Mouse (Mus musculus) cerebellum, adult 11-12 months (tissue): ENCODE data around the gene Cog6.

Experiments used
- DNase-seq: peaks from one replicate; pipeline ENCODE4 v3.0.0; 2022

Cog6 gene

DNA sequence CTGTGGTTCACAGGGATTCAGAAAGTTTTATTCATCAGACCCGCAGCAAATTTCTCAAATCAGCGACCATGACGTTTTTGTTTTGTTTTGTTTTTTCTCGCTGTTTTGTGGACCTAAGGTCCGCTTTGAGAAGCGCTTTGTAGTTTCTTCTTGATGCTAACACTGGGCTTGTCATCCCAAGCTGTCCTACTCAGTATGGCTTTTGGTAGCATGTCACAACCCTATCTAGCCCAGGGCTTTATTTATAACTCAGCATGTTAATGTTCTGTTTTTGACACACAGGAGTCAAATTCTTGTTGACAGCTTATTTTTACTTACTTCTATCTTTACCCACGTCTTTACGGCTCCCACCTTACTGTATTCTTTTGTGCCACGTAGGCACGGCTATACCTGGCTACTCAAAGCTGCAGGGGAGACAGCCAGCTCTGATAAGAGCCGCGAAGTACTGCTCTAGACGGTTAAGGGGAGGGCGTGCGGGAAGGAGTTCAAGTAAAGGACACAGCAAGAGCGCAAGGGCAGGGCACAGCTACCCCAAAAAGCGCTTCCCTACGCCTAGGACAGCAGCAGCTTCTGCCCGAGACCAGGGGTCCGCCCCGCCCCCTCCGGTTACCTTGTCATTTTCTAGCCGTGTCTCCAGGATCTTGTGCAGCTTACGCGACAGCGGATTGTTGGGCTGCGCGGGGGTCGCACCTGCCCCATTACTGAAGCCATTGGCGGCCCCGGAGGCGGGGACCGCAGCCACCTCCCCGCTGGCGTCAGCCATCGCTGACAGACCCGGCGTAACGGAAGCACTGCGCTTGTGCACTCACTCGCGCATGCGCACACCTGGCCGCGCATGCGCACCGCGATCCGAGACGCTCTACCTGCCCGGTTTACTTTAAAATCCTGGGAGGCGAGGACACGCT is at the start of gene Cog6:
Cog6 (minus strand) TSS at position 802 of the 905 bp plus-strand sequence.
- DNase-seq, result peak; percentile 92

DNA sequence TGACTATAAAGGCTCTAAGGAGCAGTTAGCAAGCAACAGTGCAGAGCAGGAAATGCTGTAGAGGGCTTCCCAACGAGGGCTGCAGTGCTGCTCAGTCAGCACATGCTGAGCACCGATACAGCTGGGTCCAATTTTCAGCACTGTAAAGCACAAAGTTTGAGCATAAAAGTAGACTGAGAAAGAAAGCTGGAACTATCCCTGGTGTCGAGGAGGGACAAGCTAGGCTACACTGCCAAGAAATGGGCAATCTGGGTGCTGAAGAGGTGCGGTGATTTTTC is 49.0 kb upstream of the Cog6 start:
- no peak for DNase-seq

DNA sequence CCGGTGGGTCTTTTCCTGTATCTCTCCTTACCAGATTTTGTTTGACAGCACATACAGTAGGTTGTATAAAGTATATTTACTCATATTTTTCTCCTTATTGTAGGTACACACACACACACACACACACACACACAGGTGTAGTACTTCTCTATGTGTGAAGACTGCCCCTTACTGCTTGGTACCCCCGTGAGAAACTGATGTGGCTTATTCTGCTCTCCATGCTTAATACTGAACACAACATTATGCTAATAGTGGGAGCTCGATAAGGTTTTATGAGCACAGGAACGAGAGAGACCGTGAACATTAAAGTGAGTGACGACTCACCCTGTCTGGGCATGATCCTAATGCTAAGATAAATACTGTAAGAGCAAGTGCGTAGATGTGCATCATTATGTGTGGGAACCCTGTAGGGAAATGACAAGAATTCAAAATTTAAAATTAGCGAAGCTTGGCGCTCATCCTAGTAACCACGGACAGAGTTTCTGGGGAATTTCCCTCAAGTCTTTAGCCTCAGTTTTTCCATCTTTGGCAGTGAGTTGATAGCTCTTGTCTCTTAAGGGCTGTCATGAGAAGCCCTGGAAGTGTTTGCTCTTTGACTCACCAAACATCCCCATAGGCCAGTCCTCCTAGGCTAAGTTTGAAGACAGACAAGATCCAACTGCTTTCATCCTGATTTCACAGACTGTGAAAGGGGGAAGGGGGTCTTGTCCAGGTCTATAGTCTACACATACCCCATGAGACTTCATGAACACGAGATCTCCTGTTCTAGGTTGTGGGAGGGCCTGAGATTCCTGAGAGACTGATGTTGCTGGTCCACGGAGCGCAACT is 48.4 kb upstream of the Cog6 start:
- DNase-seq, result no peak

DNA sequence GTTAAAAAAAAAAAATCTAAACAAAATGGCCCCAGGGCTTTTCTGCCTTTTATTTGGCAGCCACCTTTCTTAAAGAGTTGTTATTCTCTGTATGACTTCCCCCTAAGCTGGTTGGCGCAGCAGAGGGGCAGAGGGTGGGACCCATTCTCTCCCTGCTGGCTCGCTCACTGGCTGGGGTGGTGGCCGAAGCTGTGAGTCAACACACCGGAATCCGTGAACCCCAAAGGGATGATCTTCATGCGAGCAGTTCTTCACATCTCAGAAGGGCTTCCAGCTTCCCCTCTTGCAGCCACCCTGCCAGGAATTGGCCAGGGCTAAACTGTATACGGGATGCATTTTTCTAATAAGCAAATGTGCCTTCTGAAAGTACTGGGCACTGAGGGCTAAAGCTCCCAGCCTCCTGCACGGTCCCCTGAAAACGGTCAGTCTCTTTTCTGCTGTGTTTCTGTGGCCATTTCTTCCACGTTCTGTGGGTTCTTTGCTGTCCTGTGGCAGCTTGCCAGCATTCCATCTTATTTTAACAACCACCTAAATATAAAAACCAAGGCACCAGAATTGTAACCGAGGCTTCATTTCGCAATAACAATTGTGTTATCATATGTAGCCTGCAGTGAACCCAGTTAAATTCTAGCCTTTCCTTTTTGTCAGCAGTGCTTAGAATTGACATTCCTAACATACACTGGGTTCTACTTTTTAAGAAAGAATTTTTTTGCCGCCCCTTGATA is 46.5 kb upstream of the Cog6 start:
- no peak for DNase-seq

DNA sequence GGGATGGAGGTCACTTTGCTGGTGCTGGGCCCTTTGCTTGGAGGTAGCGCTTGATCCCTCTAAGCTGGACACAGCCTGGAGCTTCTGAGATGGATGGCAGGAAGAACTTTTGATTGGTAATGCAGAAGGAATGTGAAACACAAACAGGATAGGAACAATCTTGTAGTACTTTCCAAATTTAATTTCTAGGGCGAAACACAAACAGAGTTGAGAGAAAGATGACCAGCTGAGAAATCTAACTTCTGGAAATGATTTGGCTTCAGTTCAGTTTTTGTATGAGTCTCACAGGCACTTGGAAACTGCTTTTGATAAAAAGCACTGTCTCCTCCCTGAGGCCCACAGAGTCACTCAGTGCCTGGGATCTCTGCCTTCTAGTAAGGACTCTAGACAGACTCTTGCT is 42.9 kb upstream of the Cog6 start:
- DNase-seq, result no peak

DNA sequence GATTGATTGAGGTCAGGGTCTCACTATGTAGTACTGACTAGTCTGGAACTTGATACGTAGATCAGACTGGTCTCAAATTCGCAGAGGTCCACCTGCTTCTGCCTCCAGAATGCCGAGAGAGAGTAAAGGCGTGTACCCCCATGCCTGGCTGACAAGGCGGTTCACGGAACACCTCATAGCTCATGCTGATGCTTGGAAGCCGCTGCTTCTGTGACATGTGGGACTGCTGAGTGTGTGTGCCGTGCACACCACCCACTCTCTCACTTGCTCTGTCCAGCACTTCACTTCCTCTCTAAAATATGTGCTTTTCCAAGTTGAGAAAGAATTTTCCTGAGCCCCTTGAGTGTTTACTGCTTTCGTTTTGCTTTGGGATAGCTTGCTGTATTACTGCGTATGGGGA is 39.4 kb upstream of the Cog6 start:
- no peak for DNase-seq

DNA sequence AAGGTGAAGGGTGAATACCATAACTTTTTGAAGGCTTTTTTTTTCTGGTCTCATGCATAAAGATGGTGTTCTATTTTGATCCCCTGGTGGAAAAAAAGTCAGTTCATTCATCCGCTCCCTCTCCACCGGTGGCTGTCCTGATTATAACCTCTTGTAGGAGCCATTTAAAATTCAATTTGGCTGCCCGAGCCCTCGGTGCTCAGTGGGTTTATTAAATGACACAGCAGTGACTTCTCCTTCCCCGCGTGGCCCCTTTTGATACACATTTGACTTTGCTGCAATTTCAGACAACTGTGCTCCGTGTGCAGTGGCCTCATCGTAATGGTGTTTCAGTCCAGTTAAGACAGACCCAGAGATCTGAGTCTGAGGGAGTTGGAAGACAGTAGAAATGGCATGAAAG is 35.3 kb upstream of the Cog6 start:
- no peak for DNase-seq

DNA sequence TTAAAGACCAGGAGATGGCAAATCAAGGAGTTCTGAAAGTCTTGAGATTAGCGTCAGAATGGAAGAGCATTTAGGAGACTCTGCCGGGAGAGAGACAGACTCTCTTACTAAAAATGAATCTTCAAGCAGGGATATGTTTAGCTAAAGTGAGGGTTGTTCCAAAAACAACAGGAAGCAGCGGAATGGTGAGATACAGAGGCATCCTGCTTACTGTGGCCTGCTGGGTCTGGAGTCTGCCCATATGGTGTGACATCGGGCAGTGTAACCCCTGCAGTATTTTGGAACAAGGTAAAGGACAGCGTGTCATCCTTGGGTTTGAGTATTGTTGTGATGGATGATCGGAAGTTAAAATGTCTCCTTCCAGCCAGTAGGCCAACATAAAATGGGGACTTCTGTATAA is 29.3 kb upstream of the Cog6 start:
- peak; percentile 96 for DNase-seq

DNA sequence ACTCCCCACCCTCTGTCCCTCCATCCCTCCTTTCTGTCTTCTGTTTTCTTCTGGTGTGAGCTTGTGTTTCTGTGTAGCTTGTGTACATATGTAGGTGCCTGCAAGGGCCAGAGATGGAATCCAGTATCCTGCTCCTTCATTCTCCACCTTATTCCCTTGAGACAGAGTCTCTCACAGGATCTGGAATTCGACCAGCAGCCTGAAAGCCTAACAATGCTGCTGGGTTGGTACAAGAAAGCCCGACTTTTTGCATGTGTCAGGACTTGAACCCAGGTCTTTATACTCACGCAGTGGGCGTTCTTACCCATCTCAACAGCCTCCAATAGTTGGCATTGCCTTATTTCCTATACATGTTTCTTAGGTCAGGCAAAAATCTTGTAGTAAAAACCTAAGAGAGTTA is 28.7 kb upstream of the Cog6 start:
- DNase-seq, result peak; percentile 59

DNA sequence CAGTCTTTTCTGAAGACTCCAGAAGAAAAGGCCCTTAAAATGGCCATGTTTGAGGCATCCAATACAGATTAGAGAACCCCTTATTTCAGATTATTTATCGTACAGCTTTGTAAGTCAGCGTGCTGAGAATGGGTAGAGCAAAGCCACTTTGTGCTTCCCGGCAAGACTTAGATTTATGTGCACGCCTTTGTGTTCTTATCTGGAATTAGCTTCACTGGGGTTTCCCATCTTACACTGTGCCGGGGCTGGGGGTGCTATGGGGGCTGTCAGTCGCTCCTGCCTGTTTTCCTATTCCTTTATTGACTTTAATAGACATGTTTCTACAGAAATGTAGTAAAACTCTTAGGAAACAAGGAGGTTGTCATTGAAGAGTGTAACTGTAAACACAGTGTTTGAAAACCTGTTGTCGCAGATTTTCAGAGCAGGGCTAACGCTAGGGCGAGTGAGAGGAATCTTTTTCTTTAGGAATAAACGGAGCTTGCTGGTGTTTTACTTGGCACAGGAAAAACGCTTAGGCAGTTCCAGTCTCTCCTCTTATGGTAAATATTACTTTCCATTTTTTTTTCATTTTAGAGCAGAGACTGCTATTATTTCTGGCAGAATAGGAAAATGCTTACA is 27.8 kb upstream of the Cog6 start:
- DNase-seq, result no peak

DNA sequence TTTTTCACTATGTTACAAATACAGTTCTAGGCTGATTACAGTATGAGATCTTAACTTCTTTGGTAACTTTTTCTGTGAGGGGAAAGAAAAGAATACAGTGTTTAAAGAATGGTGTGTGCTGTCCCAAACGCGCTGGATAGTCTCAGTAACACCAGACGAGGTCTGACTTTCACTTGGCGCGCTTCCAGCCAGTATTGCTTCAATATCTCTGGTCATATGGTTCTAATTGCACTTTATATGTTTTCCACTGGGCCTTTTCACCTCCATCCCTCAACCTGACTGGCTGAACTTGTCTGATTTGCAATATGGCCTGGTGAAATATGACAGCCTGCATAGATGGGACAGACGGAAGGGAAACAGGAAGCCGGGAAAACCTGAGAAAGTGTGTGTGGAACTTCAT is 27.2 kb upstream of the Cog6 start:
- DNase-seq, result peak; percentile 54

DNA sequence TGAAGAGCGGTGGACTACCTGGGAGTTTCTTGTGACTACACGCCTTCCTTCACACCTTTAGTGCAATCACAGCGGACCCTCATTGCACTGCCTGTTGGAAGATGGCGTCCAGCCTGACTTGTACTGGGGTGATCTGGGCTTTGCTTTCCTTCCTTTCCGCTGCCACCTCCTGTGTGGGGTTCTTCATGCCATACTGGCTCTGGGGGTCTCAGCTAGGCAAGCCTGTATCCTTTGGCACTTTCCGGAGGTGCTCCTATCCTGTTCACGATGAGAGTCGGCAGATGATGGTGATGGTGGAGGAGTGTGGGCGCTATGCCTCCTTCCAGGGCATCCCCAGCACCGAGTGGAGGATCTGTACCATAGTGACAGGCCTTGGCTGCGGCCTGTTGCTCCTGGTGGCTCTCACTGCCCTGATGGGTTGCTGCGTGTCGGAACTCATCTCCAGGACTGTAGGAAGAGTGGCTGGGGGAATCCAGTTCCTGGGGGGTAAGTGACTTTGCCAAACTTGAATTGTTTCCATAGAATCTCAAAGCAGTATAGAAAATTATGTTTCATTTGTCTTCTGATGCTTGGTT is 26.3 kb upstream of the Cog6 start:
- DNase-seq, result peak; percentile 62

DNA sequence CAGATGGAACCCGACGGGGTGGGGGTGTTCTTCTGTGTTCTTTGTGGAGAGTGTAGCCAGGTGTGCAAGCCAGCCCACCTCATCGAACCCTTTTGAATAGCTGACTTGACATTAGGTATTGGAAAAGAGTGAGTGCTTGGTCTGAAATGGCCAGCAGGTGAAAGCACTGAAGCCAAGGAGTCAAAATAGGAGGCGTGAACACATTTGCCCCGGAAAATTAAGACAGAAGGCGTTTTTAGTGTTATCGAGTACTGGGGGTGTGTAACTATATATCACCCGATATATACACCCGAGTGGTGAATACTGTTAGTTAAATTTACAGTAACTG is 25.2 kb upstream of the Cog6 start:
- no peak for DNase-seq

DNA sequence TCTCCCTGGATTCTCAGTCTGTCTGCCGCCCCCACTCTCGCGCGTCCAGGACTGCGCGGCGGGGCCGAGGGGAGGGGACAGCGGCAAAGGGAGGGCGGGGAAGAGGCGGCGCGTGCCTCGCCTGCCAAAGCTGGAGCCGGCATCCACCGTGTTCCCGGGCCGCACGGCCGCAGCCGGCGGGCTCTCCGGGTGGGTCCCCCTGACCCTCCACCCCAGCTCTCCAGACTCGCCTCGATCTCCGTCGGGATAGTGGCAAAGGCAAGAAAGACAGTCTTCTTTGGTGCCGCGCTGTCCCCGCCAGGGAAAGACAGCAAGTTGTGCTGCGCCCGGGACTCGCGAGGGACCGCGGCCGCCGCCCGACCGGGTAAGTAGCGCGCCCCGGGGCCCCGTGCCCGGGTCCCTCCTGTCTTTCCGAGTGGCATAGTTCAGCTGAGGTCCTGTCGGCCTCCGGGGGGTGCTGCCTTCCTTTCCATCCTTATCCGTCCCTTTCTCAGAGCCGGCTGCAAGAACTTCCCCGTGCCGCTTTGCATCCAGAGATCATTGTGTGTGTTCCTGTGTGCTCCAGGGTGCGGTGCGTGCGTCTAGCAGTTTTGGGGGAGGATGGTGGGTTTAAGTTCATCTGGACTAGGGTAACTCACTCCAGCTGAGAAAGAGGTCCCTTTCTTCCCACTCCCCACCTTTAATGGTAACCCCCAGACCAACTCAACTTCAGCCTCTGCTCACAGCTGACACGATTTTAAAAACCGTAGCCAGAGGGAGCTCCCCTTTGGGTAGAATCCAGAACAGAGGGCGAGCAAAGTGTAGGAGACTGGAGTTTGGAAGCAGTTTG is 24.6 kb upstream of the Cog6 start, which contains the start of gene Lhfp:
Lhfp (plus strand) TSS at position 118 of the 829 bp plus-strand sequence.
- DNase-seq, result peak; percentile 77

DNA sequence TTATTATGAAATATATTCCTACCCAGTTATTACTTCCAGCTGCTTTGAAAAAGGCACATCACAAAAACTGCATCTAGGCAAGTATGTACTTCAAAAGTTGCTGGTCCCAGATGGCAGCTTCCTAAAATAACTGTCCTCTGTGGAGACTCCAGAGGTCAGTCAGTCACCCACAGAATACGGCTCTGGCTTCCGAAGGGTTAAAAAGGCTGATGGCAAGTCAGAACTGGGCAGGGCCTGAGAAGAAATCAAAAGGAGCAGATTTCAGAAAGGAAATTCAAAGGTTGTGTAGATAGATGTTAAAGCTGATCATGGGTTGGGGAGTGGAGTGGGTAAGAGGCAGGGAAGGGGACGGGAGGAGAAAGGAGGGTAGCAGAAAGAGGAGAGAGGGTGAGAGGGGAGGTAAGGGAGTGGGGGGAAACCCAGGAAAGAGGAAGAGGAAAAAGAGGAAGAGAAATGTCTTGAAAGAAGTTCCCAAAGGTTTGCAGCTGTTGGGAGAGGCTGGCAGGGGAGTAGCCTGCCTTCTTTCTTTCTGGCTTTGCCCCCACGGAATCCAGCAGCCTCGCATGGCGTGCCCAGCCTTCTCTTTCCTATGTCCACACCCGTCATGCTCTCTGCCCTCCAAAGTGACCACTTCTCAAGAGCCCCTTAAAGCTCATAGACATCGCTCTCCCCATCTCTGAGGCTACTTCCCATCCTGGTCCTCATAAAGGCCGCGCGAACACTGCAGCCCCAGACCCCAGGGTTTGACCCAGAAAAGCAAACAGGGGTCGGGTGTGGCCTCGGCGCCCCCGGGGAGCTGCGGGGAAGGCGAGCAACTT is 23.8 kb upstream of the Cog6 start:
- DNase-seq, result no peak

DNA sequence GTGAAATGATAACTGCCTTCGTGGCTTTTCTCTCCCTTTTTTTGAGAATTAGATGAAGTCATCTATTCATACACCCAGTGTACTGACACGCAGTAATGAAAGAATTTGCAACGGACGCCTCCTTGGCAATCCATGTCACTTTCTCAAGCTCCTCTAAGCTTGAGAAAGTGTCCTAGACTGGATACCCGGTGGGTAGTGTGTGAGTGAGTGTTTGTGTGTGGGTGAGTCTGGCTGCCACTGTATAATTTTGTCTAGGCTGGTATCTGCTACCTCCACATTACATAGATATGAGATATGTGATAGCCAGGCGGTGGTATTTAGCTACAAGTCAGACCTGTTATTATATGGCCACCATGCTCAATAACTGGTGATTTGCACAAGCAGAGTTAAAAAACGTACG is 22.7 kb upstream of the Cog6 start:
- no peak for DNase-seq

DNA sequence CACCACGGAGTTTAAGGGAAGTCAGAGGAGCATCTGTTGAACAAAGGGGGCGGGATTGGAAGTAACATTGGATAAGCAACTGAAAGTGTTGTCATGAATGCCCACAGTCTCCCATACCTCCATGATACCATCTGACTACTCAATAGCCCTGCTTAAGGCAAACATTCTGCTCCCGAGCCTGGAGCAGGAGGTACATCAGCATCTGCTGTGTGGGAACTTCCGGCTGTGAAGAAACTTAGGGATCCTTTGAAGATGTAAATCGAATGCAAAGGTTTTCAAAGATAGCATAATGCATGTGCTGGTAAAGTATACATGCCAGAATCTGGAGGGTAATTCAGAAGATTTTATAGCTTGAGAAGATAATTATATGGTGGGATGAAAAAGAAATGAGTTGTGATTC is 21.9 kb upstream of the Cog6 start:
- DNase-seq, result no peak

DNA sequence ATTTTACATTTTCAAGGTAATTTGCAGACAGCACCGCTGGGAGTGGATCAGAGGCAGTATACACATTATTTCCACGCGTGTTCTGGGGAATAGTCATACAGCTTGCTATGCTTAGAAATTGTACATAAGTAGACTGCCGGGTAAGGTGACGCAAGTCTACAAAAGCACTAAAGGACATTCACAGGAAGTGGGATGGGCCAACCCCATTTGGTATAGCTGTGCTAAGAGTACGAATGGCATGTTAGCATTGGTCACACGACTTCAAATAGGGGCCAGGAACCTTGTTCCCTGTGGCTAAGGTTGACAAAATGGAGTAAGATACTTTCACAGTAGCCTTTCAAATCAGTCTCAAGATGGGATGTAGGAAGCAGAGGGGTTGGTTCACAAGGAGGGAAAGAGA is 19.9 kb upstream of the Cog6 start:
- DNase-seq, result no peak

DNA sequence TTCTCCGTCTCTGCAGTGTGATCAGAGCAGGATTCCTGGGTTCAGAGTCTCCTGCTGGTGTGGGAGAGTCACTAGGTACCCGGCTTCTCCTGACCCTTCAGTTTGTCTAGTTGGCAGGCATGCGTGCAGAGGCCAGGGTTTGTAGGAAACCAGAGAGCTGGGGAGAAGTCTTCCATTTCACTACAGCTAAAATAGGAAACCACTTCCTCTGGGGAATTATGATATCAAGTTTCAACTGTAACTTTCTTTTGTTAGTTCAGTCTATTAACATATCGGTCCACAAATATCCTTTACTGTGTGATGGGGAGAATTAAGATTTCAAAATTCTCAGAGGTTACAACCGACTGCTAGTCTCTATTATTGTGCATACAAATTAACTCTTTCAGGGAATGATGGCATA is 19.0 kb upstream of the Cog6 start:
- DNase-seq, result no peak

DNA sequence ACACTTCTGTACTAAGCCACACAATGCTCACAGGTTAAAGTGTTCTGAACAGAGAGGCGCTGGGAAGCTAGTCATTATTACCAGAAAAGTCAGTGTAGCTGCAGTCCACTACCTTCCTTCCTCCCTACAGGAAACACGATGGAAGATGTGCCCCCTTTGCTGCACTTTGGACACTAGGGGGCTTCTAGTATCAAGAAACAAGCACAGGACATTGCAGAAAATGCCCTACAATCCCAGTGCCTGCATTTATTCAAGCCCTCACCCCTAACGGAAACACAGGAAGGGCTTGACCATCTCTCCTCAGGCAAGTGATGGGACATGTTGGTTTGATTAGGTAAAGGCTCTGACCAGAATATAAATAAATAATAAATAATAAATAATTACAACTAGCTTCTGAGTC is 16.4 kb upstream of the Cog6 start:
- no peak for DNase-seq

DNA sequence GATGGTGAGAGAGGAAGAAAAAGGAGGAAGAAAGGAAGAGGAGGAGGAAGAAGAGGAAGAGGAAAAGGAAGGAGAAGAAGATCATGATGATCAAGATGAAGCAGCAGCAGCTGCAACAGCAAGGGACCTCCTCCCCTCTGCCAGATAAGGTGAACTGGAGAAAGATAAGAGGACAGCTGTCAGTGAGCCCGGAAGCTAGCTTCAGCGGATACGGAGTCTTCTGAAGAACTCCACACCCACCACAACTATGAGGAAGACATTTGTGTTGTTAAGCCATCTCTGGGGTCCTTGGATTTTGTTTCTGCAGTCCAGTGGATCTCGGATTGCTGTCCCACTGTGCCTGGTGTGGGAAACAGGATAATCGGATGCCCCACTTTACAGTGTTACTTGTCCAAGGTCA is 15.4 kb upstream of the Cog6 start:
- DNase-seq, result no peak
